Mouse (Mus musculus): ENCODE measurements at regions not wholly inside any gene's neighbourhood (a gene's known extent, or its start where the extent isn't known, plus 50 kb on each side); places are given as distances from the start of the nearest gene placed in this dataset.

DNA sequence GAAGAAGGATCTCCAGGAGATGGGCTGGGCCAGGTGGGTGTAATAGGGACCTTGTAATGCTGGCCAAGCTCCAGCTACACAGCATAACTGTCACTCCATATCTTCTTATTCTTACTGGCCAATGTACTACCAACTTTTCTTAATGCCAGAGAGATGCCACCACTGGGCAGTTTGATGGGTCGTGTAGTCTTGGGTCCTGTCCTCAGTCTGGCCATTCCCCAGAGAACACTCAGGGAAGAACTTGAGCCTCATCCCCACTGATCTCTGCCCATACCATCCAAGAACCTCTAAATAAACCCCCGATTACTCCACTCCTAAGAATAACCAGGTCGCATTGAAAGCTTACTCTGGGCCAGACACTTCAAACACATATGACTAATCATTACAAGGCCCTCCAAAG is 82.0 kb upstream of the Dusp10 start:
- no peak for ATAC-seq (ENCODE audit: extremely low read depth, insufficient number of reproducible peaks, low FRiP score, poor library complexity, severe bottlenecking)

DNA sequence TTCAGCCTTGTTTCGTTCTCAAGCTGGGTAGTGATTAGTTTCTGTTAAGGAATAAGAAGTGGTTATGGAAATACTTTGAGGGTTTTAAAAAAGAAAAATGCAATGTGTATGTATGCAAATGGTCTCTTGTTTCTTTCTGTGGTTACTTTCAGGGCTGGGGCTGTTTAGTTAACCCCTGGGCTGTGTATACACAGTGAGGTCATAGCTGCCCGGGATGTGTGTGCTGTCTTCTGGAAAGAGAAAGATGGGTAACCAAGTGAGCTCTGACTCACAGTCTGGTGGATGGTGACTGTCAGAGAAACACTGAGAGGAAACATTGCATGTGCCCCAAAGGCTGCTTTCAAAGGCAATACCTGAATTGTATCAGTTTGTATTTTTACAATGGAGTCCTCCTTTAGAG is 79.3 kb upstream of the Dusp10 start:
- ATAC-seq (ENCODE audit: extremely low read depth, insufficient number of reproducible peaks, low FRiP score, poor library complexity, severe bottlenecking): peak; percentile 69

DNA sequence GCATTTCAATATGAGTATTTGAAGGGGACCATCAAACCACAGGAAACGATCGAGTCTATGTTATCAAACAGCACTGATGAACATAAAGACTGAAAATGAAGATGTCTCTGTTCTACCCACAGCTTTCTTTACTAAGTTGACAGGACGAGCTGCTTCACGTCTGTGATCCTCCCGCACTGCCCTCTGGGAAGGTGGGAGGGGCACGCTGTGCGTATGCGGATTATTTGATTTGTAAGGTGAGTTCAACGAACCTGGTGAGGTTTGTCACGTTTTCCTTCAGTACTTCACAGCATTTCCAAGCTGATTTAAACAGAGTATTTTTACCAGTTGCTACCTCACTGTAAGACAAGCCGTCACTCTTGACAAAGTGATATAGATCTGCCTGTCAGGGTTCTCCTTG is 75.9 kb upstream of the Dusp10 start:
- no peak for ATAC-seq (ENCODE audit: extremely low read depth, insufficient number of reproducible peaks, low FRiP score, poor library complexity, severe bottlenecking)

GRCm38 (mm10) chr1:183938361-183938760 is 74.7 kb upstream of the Dusp10 start:
- ATAC-seq (ENCODE audit: extremely low read depth, insufficient number of reproducible peaks, low FRiP score, poor library complexity, severe bottlenecking): no peak

DNA sequence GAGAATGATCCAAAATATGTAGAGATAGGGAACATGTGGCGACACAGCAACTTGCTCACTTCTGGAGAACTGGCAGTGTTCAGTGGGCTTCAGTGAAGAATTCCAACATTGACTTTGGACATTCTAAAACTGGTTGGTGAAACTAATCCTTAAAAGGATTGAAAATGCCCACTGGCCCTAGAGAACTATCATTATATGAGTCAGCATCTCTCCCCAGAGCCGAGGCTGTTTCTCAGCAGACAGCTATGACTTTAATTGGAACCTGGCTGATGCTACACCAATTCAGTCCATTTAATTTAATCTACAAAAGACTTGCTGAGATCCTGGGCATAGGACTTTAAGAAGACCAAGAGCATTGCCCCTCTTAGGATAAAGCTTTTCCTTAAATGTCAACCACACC is 72.4 kb upstream of the Dusp10 start:
- ATAC-seq (ENCODE audit: extremely low read depth, insufficient number of reproducible peaks, low FRiP score, poor library complexity, severe bottlenecking): no peak

GRCm38 (mm10) chr1:183946241-183946640 is 66.9 kb upstream of the Dusp10 start:
- no peak for ATAC-seq (ENCODE audit: extremely low read depth, insufficient number of reproducible peaks, low FRiP score, poor library complexity, severe bottlenecking)

DNA sequence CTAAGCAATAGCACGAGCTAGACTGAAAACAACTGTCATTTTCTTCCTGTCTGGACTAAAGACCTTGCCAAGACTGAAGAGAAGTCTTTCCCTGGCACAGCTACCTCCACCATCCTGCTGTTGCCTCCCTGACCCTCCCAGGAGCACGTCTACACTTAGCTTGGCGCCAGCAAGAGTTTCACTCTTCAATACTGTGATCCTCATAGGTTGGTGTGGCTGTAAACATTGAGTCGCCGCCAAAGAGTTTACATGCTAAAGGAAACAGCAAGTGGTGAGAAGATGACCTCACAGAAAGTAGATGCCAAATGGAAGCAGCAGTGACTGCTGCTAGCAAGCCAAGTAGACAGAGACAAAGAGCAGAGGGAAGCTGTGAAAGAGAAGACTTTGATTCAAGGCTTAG is 66.0 kb upstream of the Dusp10 start:
- no peak for ATAC-seq (ENCODE audit: extremely low read depth, insufficient number of reproducible peaks, low FRiP score, poor library complexity, severe bottlenecking)

GRCm38 (mm10) chr1:183949205-183949604 is 63.9 kb upstream of the Dusp10 start:
- no peak for ATAC-seq (ENCODE audit: extremely low read depth, insufficient number of reproducible peaks, low FRiP score, poor library complexity, severe bottlenecking)

- no peak for ATAC-seq (ENCODE audit: extremely low read depth, insufficient number of reproducible peaks, low FRiP score, poor library complexity, severe bottlenecking)
Measured at GRCm38 (mm10) chr1:183954086-183954485, 59.0 kb upstream of the Dusp10 start.

GRCm38 (mm10) chr1:183956391-183956790 is 56.7 kb upstream of the Dusp10 start:
- ATAC-seq (ENCODE audit: extremely low read depth, insufficient number of reproducible peaks, low FRiP score, poor library complexity, severe bottlenecking): no peak

DNA sequence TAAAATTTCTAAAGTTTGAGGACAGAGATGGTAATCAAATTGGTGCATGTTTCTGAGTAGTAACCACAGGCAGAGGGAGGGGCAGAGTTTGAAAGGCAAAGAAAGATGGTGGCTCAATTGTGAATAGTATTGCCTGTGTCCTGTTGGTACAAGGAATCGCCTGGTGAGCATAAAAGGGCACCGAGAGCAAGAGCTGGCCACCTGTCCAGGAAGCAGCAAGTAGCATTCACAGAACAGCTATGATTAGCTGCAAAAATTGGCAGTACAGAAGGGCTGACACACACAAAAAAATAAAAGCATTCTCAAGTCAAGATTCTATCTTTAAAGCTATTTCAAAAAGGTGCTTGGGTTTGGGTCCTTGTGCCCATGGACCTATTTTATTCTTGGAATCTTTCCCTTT is 51.7 kb upstream of the Dusp10 start:
- no peak for ATAC-seq (ENCODE audit: extremely low read depth, insufficient number of reproducible peaks, low FRiP score, poor library complexity, severe bottlenecking)

DNA sequence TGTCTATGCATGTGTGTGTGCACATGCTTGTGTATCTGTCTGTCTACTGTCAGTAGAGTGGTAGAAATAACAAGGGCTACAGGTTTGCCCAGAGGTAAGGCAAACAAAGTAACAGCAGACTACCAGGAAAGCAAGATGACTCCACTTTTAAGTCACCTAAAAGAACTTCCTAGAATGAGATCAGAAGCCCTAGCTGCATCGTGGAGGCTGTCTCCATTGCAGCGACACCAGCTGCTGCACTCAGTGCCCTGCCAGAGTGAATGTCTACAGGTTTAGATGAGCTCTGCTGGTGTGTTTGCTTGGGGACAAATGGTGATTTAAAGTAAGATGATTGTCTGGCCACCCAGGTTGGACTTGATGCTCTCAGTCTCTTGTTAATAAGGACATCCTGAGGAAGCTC is 50.6 kb upstream of the Dusp10 start:
- ATAC-seq (ENCODE audit: extremely low read depth, insufficient number of reproducible peaks, low FRiP score, poor library complexity, severe bottlenecking): no peak

DNA sequence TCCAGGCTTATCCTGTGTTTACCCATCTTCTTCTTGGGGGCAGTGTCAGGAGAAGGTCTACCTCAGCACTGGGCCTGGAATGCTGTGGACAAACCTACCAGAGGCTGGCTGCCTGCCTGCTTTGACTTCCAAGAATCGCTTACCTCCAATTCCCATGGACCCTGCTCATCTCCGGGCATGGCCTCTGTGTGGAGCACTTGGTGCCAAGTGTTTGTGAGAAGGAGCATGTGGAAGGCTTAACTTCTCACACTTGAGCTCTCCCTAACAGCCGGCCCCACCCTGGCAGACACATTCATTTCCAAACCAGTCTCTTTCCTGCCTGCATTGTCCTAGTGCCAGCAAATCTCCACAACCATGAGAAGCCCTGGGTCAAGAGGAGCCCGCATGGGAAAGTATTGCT is 49.8 kb upstream of the Dusp10 start:
- ATAC-seq (ENCODE audit: extremely low read depth, insufficient number of reproducible peaks, low FRiP score, poor library complexity, severe bottlenecking): no peak
